8 mouse cellular contexts compared by ENCODE assay signal in the genomic region with DNA sequence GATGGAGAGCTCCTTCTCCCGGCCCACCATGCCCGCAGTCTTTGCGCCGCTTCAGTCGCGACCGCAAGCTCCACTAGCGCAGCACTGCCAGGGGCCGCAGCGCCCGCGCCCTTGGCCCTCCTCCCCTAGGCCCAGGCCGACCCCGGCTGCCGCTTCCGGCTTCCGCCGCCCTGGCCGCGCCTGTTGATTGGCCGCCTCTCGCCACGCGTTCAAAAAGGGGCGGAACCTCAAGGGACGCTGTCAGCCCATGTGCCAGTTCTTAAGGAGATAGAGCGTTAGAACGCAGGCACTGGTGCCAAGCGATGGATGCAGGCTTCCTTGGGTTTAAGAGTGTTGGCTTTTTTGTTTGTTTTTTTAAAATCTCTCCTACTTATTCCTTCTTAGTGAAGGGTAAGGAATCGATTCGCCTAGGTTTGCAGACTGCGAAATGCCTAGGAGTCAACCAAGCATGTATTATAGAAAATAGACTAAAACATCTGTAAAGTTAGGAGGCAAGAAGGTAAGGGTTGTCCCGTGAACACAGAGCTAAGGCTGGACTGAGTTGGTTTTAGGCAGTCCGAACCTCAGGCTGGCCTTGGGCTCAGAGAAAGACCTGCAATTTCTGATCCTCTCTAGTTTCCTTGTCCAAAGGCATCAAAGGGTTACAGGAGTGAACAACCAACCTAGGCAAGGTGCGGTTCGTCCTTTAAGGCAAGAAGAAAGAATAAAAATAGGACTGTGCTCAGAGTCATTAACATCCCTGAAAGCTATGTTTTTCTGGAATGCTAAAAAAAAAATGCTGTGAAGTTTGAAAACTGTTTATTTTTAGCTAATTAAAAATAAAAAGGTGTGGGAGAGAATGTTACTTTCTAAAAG. TPM values are rescaled to one million over a fixed set of nuclear protein-coding genes. Genes with fewer than 3 reads are reported as not detected.
DNase-seq lines count a peak whose midpoint lies in the region; ATAC-seq lines count a peak whose summit lies in the region.

No protein-coding gene starts in this region.

- DNase-seq in R1 (ENCODE audit: low read depth, low spot score): peak; percentile 95
- DNase-seq in cerebellum, postnatal 25 days: peak; percentile 94 to 96
- peak; percentile 94 for DNase-seq in frontal cortex, postnatal 36 days (ENCODE audit: low spot score in 2 of 2)
- peak; percentile 90 to 94 for DNase-seq in left cerebral cortex, adult 18-20 months (ENCODE audit: low spot score in 2 of 2)
- DNase-seq in right cerebral cortex, adult 18-20 months: peak; percentile 95
- DNase-seq in urinary bladder, postnatal 10 days (ENCODE audit: low spot score): peak; percentile 81

- H3K79me2 ChIP-seq in macrophage (ENCODE audit: inconsistent target): peaks cover 56% of the 10 kb centered on the region

- no peaks in the 10 kb centered on the region for H3K9me3 ChIP-seq in hindbrain, embryonic 16.5 days (ENCODE audit: control insufficient read depth, low read length)

- H3K4me1 ChIP-seq in hindbrain, embryonic 16.5 days (ENCODE audit: control insufficient read depth, insufficient read depth, low read depth, low read length): peaks cover 32% of the 10 kb centered on the region

- H3K36me3 ChIP-seq in hindbrain, embryonic 16.5 days (ENCODE audit: control insufficient read depth, insufficient read depth, low read length): no peaks in the 10 kb centered on the region
- no peaks in the 10 kb centered on the region for H3K36me3 ChIP-seq in macrophage (ENCODE audit: inconsistent target)

- H3K4me2 ChIP-seq in hindbrain, embryonic 16.5 days (ENCODE audit: low read length): peak overlapping the region; percentile 97

- peak overlapping the region; percentile 78 for H3K27ac ChIP-seq in hindbrain, embryonic 16.5 days (ENCODE audit: low read depth, low read length)
- peak overlapping the region; percentile 85 for H3K27ac ChIP-seq in macrophage

- under 1% methylated on average over 32 of the region's 36 CpGs for WGBS in hindbrain, embryonic 16.5 days
- WGBS in macrophage (ENCODE audit: missing documents): under 1% methylated on average over 35 of the region's 36 CpGs

- peak; percentile 99 for ATAC-seq in hindbrain, embryonic 16.5 days

- no peaks in the 10 kb centered on the region for H3K27me3 ChIP-seq in hindbrain, embryonic 16.5 days (replicated peaks; ENCODE audit: control insufficient read depth, insufficient read depth, low read length)

- peak overlapping the region; percentile 83 for H3K4me3 ChIP-seq in hindbrain, embryonic 16.5 days (ENCODE audit: low read length)
- H3K4me3 ChIP-seq in macrophage (ENCODE audit: inconsistent target): peak overlapping the region; percentile 77

- H3K9ac ChIP-seq in hindbrain, embryonic 16.5 days (ENCODE audit: low read depth, low read length): peak overlapping the region; percentile 78

RNA-seq across cellular contexts. Expression of a gene that starts 2.3 kb away (rescaled TPM):
- polyA plus RNA-seq in hindbrain, embryonic 16.5 days (2015; fragmentation: Nextera tagmentation; extraction: Ambion mirVana): 57.8 and 59.0 TPM in 2 replicates
- total RNA-seq in left cerebral cortex, adult 18-20 months (2021): 100 to 1,000 TPM; 154 to 159 TPM
- total RNA-seq in macrophage (2018; cell fraction: chromatin; rRNA removed): 100 to 1,000 TPM in 3 of 26 experiments, 10 to 100 TPM in 21, 1 to 10 TPM in 2; 6.4 to 103 (median 41.3) TPM
- 10 to 100 TPM; 25.1 to 57.4 (median 48.2) TPM for total RNA-seq in macrophage (2018; cell fraction: cytosol; rRNA removed)
- 10 to 100 TPM; 11.4 to 84.9 (median 36.2) TPM for total RNA-seq in macrophage (2018; cell fraction: nucleus; rRNA removed)
- polyA plus RNA-seq in macrophage (2018): 28.8 to 55.1 TPM (median 43.4 TPM) in 3 replicates

RNA-seq across cellular contexts. Expression of a gene that starts 40.5 kb away (rescaled TPM):
- polyA plus RNA-seq in hindbrain, embryonic 16.5 days (2015; fragmentation: Nextera tagmentation; extraction: Ambion mirVana): 7.0 and 8.1 TPM in 2 replicates
- total RNA-seq in left cerebral cortex, adult 18-20 months (2021): under 1 TPM; 0.14 to 0.33 TPM
- total RNA-seq in macrophage (2018; cell fraction: chromatin; rRNA removed): 10 to 100 TPM in 1 of 26 experiments, 1 to 10 TPM in 15, under 1 TPM in 8, not detected in 2; 0.33 to 13.5 (median 1.5) TPM
- 1 to 10 TPM in 14 of 26 experiments, under 1 TPM in 12; 0.38 to 5.5 (median 1.4) TPM for total RNA-seq in macrophage (2018; cell fraction: cytosol; rRNA removed)
- 1 to 10 TPM in 11 of 26 experiments, under 1 TPM in 15; 0.23 to 6.2 (median 0.91) TPM for total RNA-seq in macrophage (2018; cell fraction: nucleus; rRNA removed)
- 0.32 to 7.1 TPM (median 3.3 TPM) in 3 replicates for polyA plus RNA-seq in macrophage (2018)

RNA-seq across cellular contexts. Expression of a gene that starts 40.7 kb away (rescaled TPM):
- 57.7 and 61.1 TPM in 2 replicates for polyA plus RNA-seq in hindbrain, embryonic 16.5 days (2015; fragmentation: Nextera tagmentation; extraction: Ambion mirVana)
- 10 to 100 TPM; 17.0 to 19.5 TPM for total RNA-seq in left cerebral cortex, adult 18-20 months (2021)
- 10 to 100 TPM in 19 of 26 experiments, 1 to 10 TPM in 7; 3.3 to 55.8 (median 18.0) TPM for total RNA-seq in macrophage (2018; cell fraction: chromatin; rRNA removed)
- total RNA-seq in macrophage (2018; cell fraction: cytosol; rRNA removed): 10 to 100 TPM; 19.9 to 45.8 (median 28.3) TPM
- total RNA-seq in macrophage (2018; cell fraction: nucleus; rRNA removed): 10 to 100 TPM in 22 of 26 experiments, 1 to 10 TPM in 4; 6.1 to 48.9 (median 15.6) TPM
- 35.8 to 54.5 TPM (median 53.0 TPM) in 3 replicates for polyA plus RNA-seq in macrophage (2018)

Comparison
In these comparisons a context has a peak if more than half of its experiments do, and no peak if none do; other contexts are left out.
1. Peak in every context shown above with its lines: DNase-seq, ATAC-seq, H3K4me3 ChIP-seq and H3K27ac ChIP-seq.